Mouse (Mus musculus) embryonic fibroblast, embryonic 13.5 days (primary cell): ENCODE results near the gene Prkch. TPM values are rescaled to one million over a fixed set of nuclear protein-coding genes. Genes with fewer than 3 reads are reported as not detected.

ENCODE experiments used
- H3K27ac ChIP-seq: 2 replicates; pipeline ENCODE4 v1.5.1; 2012; ENCODE audit warnings: low read length, control low read depth, inconsistent platforms; ENCODE audit not compliant: insufficient read depth
- H3K4me1 ChIP-seq: 2 replicates; pipeline ENCODE4 v1.6.1; 2011; ENCODE audit warnings: low read length; ENCODE audit not compliant: control insufficient read depth, insufficient read depth
- H3K4me3 ChIP-seq: 2 replicates; pipeline ENCODE4 v1.5.1; 2011; ENCODE audit warnings: mild to moderate bottlenecking, control low read depth, low read length; ENCODE audit not compliant: insufficient read depth
- CTCF ChIP-seq: IDR thresholded peaks from 2 replicates; pipeline ENCODE4 v1.5.1; 2011; ENCODE audit warnings: mild to moderate bottlenecking, control low read depth, low read length, moderate library complexity, borderline replicate concordance; ENCODE audit not compliant: insufficient read depth
- POLR2A ChIP-seq: IDR thresholded peaks from 2 replicates; pipeline ENCODE4 v1.6.1; 2011; ENCODE audit warnings: low read depth, mild to moderate bottlenecking, control low read depth, low read length, moderate library complexity
- polyA plus RNA-seq: library from polyadenylated mRNA; stranded (reverse); fragments of >200 nt; gene quantifications from 2 replicates; pipeline ENCODE4 v1.2.4, GENCODE M21; 2011; ENCODE audit warnings: low read depth; ENCODE audit not compliant: missing spikeins, insufficient read length

The Prkch gene
- polyA plus RNA-seq, 1 experiment = 1.3 TPM

GRCm38 (mm10) chr12:73631148-73631547 lies 46.6 kb downstream of the Prkch start:
- H3K4me3 ChIP-seq = no peak overlapping the region
- no peak for TF ChIP-seq CTCF
- TF ChIP-seq POLR2A = no peak
- H3K4me1 ChIP-seq = no peaks in the 10 kb centered on the region
- no peak overlapping the region for H3K27ac ChIP-seq

- no peak overlapping the region for H3K4me3 ChIP-seq
- TF ChIP-seq CTCF = no peak
- no peak for TF ChIP-seq POLR2A
- H3K4me1 ChIP-seq = no peaks in the 10 kb centered on the region
- no peak overlapping the region for H3K27ac ChIP-seq
Measured at GRCm38 (mm10) chr12:73632671-73633244, 48.2 kb downstream of the Prkch start.

DNA sequence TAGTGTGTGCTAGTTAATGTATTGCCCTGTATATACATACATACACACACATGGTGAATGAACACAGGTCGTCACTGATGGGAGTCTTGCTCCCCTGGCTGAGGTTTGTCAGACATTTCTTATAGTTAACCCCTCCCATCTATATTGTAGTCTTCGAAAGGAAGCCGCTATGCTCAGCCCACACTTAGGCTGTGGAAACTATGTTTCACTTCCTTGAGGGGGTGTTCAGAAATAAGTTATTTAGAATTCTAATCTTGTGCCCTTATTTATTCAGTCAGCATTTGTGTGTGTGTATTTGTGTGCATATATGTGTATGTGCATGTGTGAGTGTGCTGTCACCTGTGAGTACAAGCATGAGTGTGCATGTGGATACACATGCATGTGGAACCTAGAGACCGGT lies 49.1 kb downstream of the Prkch start:
- TF ChIP-seq CTCF (no peak), POLR2A (no peak)
- Histone ChIP-seq H3K27ac (no peak overlapping the region), H3K4me3 (no peak overlapping the region), H3K4me1 (no peaks in the 10 kb centered on the region)

DNA sequence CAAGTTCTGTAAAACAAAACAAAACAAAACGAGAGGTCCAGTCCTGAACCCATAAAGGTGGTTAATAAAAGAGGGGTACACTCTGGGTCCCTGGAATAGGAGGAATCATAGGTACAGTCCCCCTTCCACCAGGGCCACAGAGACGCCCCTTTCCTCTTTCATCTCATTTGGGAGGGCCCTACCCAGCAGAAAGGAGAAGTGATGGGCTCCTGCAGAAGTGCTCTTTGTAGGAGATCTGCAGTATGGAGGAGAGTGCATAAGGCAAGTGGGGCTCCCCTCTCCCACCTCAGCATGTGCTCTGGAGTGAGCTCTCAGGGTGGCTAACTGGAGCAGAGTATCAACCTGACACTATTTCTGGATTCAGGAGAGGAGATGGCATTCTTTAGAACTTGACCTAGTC lies 55.0 kb downstream of the Prkch start:
- no peak overlapping the region for H3K4me3 ChIP-seq
- TF ChIP-seq CTCF = no peak
- TF ChIP-seq POLR2A = no peak

DNA sequence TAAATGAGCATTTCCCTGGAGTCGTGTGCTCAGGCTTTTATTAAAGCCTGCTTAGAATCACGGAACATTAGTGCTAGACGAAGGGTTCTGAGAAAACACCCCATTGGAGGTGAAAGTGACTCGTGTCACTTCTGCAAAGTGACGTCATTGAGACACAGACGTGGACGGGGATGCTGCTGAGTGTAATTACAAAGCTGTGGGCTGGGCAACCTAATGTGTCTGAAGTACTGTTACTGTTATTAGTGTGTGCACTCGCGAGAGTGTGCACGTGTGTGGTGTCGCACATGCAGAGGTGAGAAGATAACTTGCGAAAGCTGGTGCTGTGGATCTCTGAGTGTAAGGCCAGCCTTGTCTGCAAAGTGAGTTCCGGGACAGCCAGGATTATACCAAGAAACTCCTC lies 56.6 kb downstream of the Prkch start:
- Histone ChIP-seq H3K4me1 (no peaks in the 10 kb centered on the region), H3K27ac (no peak overlapping the region), H3K4me3 (no peak overlapping the region)
- TF ChIP-seq CTCF = no peak
- no peak for TF ChIP-seq POLR2A

More for the DNA sequence above, 55.0 kb downstream of the Prkch start:
- Histone ChIP-seq H3K27ac (no peak overlapping the region), H3K4me1 (no peaks in the 10 kb centered on the region)

DNA sequence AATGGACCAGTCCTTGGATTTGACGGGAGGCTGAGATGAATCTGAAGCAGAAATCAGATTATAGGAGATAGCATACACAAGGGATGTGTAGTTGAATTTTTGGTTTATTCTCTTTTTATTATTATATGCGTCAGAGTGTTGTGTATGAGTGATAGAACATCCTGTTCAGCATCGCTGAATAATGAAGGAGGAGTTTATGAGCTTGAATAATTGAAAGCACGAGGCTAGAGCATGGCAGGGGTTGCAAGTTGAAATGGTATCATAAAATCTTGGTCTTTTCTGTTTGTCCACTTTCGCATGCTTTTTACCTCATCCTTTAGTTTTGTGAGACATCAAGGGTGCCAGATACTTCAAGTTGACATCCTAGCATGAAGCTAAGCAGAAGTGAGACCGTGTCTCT lies 60.6 kb downstream of the Prkch start:
- no peak overlapping the region for H3K4me3 ChIP-seq
- no peak for TF ChIP-seq POLR2A
- no peak for TF ChIP-seq CTCF
- H3K27ac ChIP-seq = no peak overlapping the region
- no peaks in the 10 kb centered on the region for H3K4me1 ChIP-seq

DNA sequence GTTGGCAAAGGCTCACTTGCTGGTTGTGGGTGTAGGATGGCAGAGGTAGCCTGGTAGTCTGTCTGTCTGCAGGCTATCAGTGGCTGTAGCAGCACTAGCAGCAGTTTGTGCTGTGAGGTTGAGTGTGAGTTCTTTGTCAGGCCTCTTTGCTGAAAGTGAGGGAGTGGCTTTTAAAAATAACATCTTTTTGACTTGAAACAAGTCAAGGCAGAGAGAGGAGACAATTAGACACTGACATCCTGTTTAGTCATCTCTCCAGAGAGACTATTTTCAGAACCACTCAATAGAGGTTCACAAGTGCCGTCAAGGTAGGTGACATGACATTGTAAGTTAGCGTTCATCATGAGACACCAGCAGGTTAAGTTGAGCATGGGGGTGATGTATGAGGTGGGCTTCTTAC lies 63.1 kb downstream of the Prkch start:
- TF ChIP-seq CTCF (no peak), POLR2A (no peak)
- H3K4me1 ChIP-seq = no peaks in the 10 kb centered on the region

GRCm38 (mm10) chr12:73656568-73657204 lies 72.1 kb downstream of the Prkch start:
- H3K4me1 ChIP-seq = no peaks in the 10 kb centered on the region
- TF ChIP-seq POLR2A = no peak
- H3K4me3 ChIP-seq = no peak overlapping the region
- no peak overlapping the region for H3K27ac ChIP-seq

More for the DNA sequence above, 63.1 kb downstream of the Prkch start:
- Histone ChIP-seq H3K4me3 (no peak overlapping the region), H3K27ac (no peak overlapping the region)

GRCm38 (mm10) chr12:73663421-73663820 lies 78.8 kb downstream of the Prkch start:
- Histone ChIP-seq H3K27ac (no peak overlapping the region), H3K4me1 (no peaks in the 10 kb centered on the region), H3K4me3 (no peak overlapping the region)
- TF ChIP-seq CTCF = no peak
- TF ChIP-seq POLR2A = no peak

DNA sequence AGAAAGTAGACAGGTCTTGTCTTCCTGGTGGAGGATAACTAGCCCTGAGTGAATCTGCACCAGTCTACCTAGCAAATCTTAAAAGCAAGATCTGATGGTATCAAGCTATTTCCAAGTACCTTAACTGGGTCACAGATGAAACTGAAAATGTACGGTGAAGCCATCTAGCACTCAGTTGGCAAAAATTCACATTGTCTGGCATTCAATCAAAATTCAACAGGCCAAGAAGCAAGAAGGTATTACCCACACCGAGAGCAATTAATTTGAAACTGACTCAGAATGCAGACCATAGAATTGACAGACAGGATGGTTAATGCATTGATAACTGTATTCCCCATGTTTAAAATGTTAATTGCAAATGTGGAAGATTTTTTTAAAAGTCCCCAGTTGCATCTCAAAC lies 82.1 kb downstream of the Prkch start:
- H3K4me3 ChIP-seq = no peak overlapping the region
- no peak for TF ChIP-seq CTCF
- TF ChIP-seq POLR2A = no peak
- no peaks in the 10 kb centered on the region for H3K4me1 ChIP-seq
- H3K27ac ChIP-seq = no peak overlapping the region
